Mouse (Mus musculus): ENCODE measurements at regions not wholly inside any gene's neighbourhood (a gene's known extent, or its start where the extent isn't known, plus 50 kb on each side); places are given as distances from the start of the nearest gene placed in this dataset.

- TF ChIP-seq CTCF (IDR thresholded peaks at IDR 0.05; ENCODE audit: extremely low read depth, insufficient read depth, low read length) (no peak), POLR2A (IDR thresholded peaks at IDR 0.05; ENCODE audit: extremely low read depth, insufficient read depth, low read length) (no peak)
Observed at GRCm38 (mm10) chr16:55756764-55757421, 81.8 kb downstream of the Nfkbiz start.

Data from cortical plate, adult 2 months (tissue).